Comparison of ENCODE assay signal across 8 mouse cellular contexts in genomic region chr5:125215930-125216459, GRCm38 (mm10). TPM values are rescaled to one million over a fixed set of nuclear protein-coding genes. Genes with fewer than 3 reads are reported as not detected.
DNase-seq lines count a peak whose midpoint lies in the region; ATAC-seq and TF ChIP-seq lines count a peak whose summit lies in the region.

No protein-coding gene starts in this region.

- no peaks in the 10 kb centered on the region for H3K36me3 ChIP-seq in kidney, adult 2 months (ENCODE audit: control insufficient read depth, insufficient read depth, low read length)
- no peaks in the 10 kb centered on the region for H3K36me3 ChIP-seq in hindbrain, postnatal 0 days (ENCODE audit: insufficient read depth, low read length)
- H3K36me3 ChIP-seq in midbrain, embryonic 14.5 days (ENCODE audit: control insufficient read depth, insufficient read depth, low read length), result no peaks in the 10 kb centered on the region
- H3K36me3 ChIP-seq in testis, adult 2 months (ENCODE audit: control insufficient read depth, insufficient read depth, low read length), result no peaks in the 10 kb centered on the region

- DNase-seq in kidney, adult 2 months, result peak; percentile 13
- DNase-seq in kidney, adult 9 months, result no peak
- DNase-seq in embryo, embryonic 11.5 days (ENCODE audit: low read depth, low spot score), result peak; percentile 46
- DNase-seq in gastrocnemius, postnatal 25 days, result peak; percentile 75
- peak; percentile 92 for DNase-seq in hindbrain, postnatal 0 days (ENCODE audit: low spot score)
- DNase-seq in left cerebral cortex, postnatal 14 days (ENCODE audit: low spot score in 2 of 2), result peak; percentile 84 to 91
- peak; percentile 87 for DNase-seq in midbrain, embryonic 14.5 days

- H3K4me1 ChIP-seq in kidney, adult 2 months (ENCODE audit: control insufficient read depth, insufficient read depth, low read length), result peaks cover 8% of the 10 kb centered on the region
- peaks cover 20% of the 10 kb centered on the region; the same call in 1 of the 2 replicates for H3K4me1 ChIP-seq in hindbrain, postnatal 0 days (ENCODE audit: insufficient read depth, low read length)
- peaks cover 17% of the 10 kb centered on the region; the same call in 1 of the 2 replicates for H3K4me1 ChIP-seq in midbrain, embryonic 14.5 days (ENCODE audit: control insufficient read depth, insufficient read depth, low read length)
- H3K4me1 ChIP-seq in testis, adult 2 months (ENCODE audit: control insufficient read depth, insufficient read depth, low read length), result peaks cover 14% of the 10 kb centered on the region

- no peaks in the 10 kb centered on the region for H3K27me3 ChIP-seq in kidney, adult 2 months (replicated peaks; ENCODE audit: control insufficient read depth, insufficient read depth, low read length)
- no peaks in the 10 kb centered on the region for H3K27me3 ChIP-seq in hindbrain, postnatal 0 days (ENCODE audit: insufficient read depth, low read length)
- H3K27me3 ChIP-seq in midbrain, embryonic 14.5 days (ENCODE audit: control insufficient read depth, insufficient read depth, low read length), result no peaks in the 10 kb centered on the region
- H3K27me3 ChIP-seq in testis, adult 2 months (ENCODE audit: control insufficient read depth, insufficient read depth, low read length), result no peaks in the 10 kb centered on the region

- ATAC-seq in hindbrain, postnatal 0 days, result peak; percentile 88
- ATAC-seq in midbrain, embryonic 14.5 days (ENCODE audit: low FRiP score, low TSS enrichment), result peak; percentile 83

- peak overlapping the region; percentile 31 for H3K9ac ChIP-seq in hindbrain, postnatal 0 days (replicated peaks; ENCODE audit: low read length)
- peak overlapping the region; percentile 34; the same call in 1 of the 2 replicates for H3K9ac ChIP-seq in midbrain, embryonic 14.5 days (replicated peaks; ENCODE audit: low read length)

- no peaks in the 10 kb centered on the region for H3K9me3 ChIP-seq in hindbrain, postnatal 0 days (ENCODE audit: low read length)
- H3K9me3 ChIP-seq in midbrain, embryonic 14.5 days (ENCODE audit: control insufficient read depth, low read length), result no peaks in the 10 kb centered on the region

- no peak overlapping the region for H3K4me3 ChIP-seq in kidney, adult 2 months (ENCODE audit: insufficient read depth, low read depth, low read length)
- 0 out of 2 replicates have a peak overlapping the region, but pooled peaks have one; percentile 7 for H3K4me3 ChIP-seq in hindbrain, postnatal 0 days (ENCODE audit: low read length)
- H3K4me3 ChIP-seq in midbrain, embryonic 14.5 days (replicated peaks; ENCODE audit: low read depth, low read length), result 0 out of 2 replicates have a peak overlapping the region, but pooled peaks have one; percentile 1
- peak overlapping the region; percentile 53 for H3K4me3 ChIP-seq in testis, adult 2 months (ENCODE audit: control insufficient read depth, low read depth, low read length)

- 20% methylated on average over 24 of the region's 24 CpGs for WGBS in kidney, adult 2 months
- 4% methylated on average over 24 of the region's 24 CpGs for WGBS in hindbrain, postnatal 0 days
- WGBS in midbrain, embryonic 14.5 days, result 2% methylated on average over 24 of the region's 24 CpGs

- no peak for TF ChIP-seq POLR2A in kidney, adult 2 months (IDR thresholded peaks at IDR 0.05; ENCODE audit: low read depth, low read length)
- no peak for TF ChIP-seq POLR2A in testis, adult 2 months (IDR thresholded peaks at IDR 0.05; ENCODE audit: control insufficient read depth, low read depth, low read length)

- H3K4me2 ChIP-seq in hindbrain, postnatal 0 days (ENCODE audit: low read depth, low read length), result peak overlapping the region; percentile 44
- H3K4me2 ChIP-seq in midbrain, embryonic 14.5 days (ENCODE audit: low read length), result peak overlapping the region; percentile 45

- TF ChIP-seq CTCF in kidney, adult 2 months (conservative IDR thresholded peaks at IDR 0.05; ENCODE audit: insufficient read depth, insufficient read length, low read depth, low read length), result no peak
- TF ChIP-seq CTCF in hindbrain, postnatal 0 days (IDR thresholded peaks at IDR 0.05; ENCODE audit: low read depth), result no peak
- TF ChIP-seq CTCF in testis, adult 2 months (IDR thresholded peaks at IDR 0.05; ENCODE audit: control insufficient read depth, insufficient read depth, insufficient replicate concordance, low read depth, low read length), result 0 out of 2 replicates have a peak, but pooled peaks have one; percentile 0

- intact Hi-C loops in left cerebral cortex, postnatal 14 days (cut with DNase I), result loop anchor here (2.0 kb wide), 2 partner anchors 29 to 39 kb away; no protein-coding TSS in a partner anchor

- H3K27ac ChIP-seq in kidney, adult 2 months (ENCODE audit: insufficient read depth, low read depth, low read length), result 0 out of 2 replicates have a peak overlapping the region, but pooled peaks have one; percentile 39
- peak overlapping the region; percentile 92 for H3K27ac ChIP-seq in hindbrain, postnatal 0 days
- H3K27ac ChIP-seq in midbrain, embryonic 14.5 days (replicated peaks; ENCODE audit: low read depth, low read length), result peak overlapping the region; percentile 78
- peak overlapping the region; percentile 86 for H3K27ac ChIP-seq in testis, adult 2 months (ENCODE audit: control insufficient read depth, insufficient read depth, low read depth, low read length)

RNA-seq across cellular contexts. Expression of gene Ncor2, which starts 37.0 kb away (rescaled TPM):
- 32.0 and 38.8 TPM in 2 replicates for polyA plus RNA-seq in kidney, adult 2 months (2012; rRNA removed)
- 100 to 1,000 TPM in 1 of 2 experiments, 10 to 100 TPM in 1; 92.7 to 108 TPM for total RNA-seq in gastrocnemius, postnatal 25 days (2021)
- 35.4 and 37.5 TPM in 2 replicates for total RNA-seq in hindbrain, postnatal 0 days (2014; rRNA removed)
- 20.9 and 22.7 TPM in 2 replicates for polyA plus RNA-seq in hindbrain, postnatal 0 days (2015; fragmentation: Nextera tagmentation; extraction: Ambion mirVana)
- 100 to 1,000 TPM; 171 to 175 TPM for total RNA-seq in left cerebral cortex, postnatal 14 days (2021)
- 23.7 and 24.0 TPM in 2 replicates for polyA plus RNA-seq in midbrain, embryonic 14.5 days (2014; fragmentation: Nextera tagmentation; extraction: Ambion mirVana)
- polyA plus RNA-seq in testis, adult 2 months (2012; rRNA removed), result 28.0 and 31.7 TPM in 2 replicates

Comparison
In these comparisons a context has a peak if more than half of its experiments do, and no peak if none do; other contexts are left out.
1. H3K27ac ChIP-seq: peak in every context shown above with its lines; median percentile 92 in hindbrain, postnatal 0 days; 86 in testis, adult 2 months; 78 in midbrain, embryonic 14.5 days; 39 in kidney, adult 2 months.